Mouse (Mus musculus) embryonic fibroblast, embryonic 13.5 days (primary cell): ENCODE results near the gene Chpf2. TPM values are rescaled to one million over a fixed set of nuclear protein-coding genes. Genes with fewer than 3 reads are reported as not detected.

Experiments used
- H3K27ac ChIP-seq: 2 replicates; pipeline ENCODE4 v1.5.1; 2012; ENCODE audit warnings: low read length, control low read depth, inconsistent platforms; ENCODE audit not compliant: insufficient read depth
- H3K4me1 ChIP-seq: 2 replicates; pipeline ENCODE4 v1.6.1; 2011; ENCODE audit warnings: low read length; ENCODE audit not compliant: control insufficient read depth, insufficient read depth
- H3K4me3 ChIP-seq: 2 replicates; pipeline ENCODE4 v1.5.1; 2011; ENCODE audit warnings: mild to moderate bottlenecking, control low read depth, low read length; ENCODE audit not compliant: insufficient read depth
- CTCF ChIP-seq: IDR thresholded peaks from 2 replicates; pipeline ENCODE4 v1.5.1; 2011; ENCODE audit warnings: mild to moderate bottlenecking, control low read depth, low read length, moderate library complexity, borderline replicate concordance; ENCODE audit not compliant: insufficient read depth
- POLR2A ChIP-seq: IDR thresholded peaks from 2 replicates; pipeline ENCODE4 v1.6.1; 2011; ENCODE audit warnings: low read depth, mild to moderate bottlenecking, control low read depth, low read length, moderate library complexity
- polyA plus RNA-seq: library from polyadenylated mRNA; stranded (reverse); fragments of >200 nt; gene quantifications from 2 replicates; pipeline ENCODE4 v1.2.4, GENCODE M21; 2011; ENCODE audit warnings: low read depth; ENCODE audit not compliant: missing spikeins, insufficient read length

The Chpf2 gene
- polyA plus RNA-seq, 1 experiment: 45.5 TPM

GRCm38 (mm10) chr5:24556709-24557108, 29.8 kb upstream of the Chpf2 start, which contains the start of gene 4931409K22Rik:
4931409K22Rik (minus strand) TSS chr5:24556809.
- H3K4me1 ChIP-seq: no peaks in the 10 kb centered on the region
- TF ChIP-seq CTCF: no peak
- no peak for TF ChIP-seq POLR2A
- H3K27ac ChIP-seq: no peak within 1 kb of the TSS
- no peak within 1 kb of the TSS for H3K4me3 ChIP-seq

- TF ChIP-seq POLR2A (no peak), CTCF (no peak)
- Histone ChIP-seq H3K27ac (no peak overlapping the region), H3K4me3 (peak overlapping the region; percentile 78), H3K4me1 (peaks cover 6% of the 10 kb centered on the region; the same call in 1 of the 2 replicates)
Measured at GRCm38 (mm10) chr5:24575948-24576347, 10.6 kb upstream of the Chpf2 start.

- Histone ChIP-seq H3K4me1 (peaks cover 6% of the 10 kb centered on the region; the same call in 1 of the 2 replicates), H3K4me3 (peak overlapping the region; percentile 78), H3K27ac (no peak overlapping the region)
- TF ChIP-seq POLR2A (no peak), CTCF (no peak)
Measured at GRCm38 (mm10) chr5:24576801-24577182, 9.7 kb upstream of the Chpf2 start.

- Histone ChIP-seq H3K4me3 (peak within 1 kb of the TSS; percentile 78), H3K27ac (peak within 1 kb of the TSS; percentile 55), H3K4me1 (peaks cover 6% of the 10 kb centered on the region; the same call in 1 of the 2 replicates)
- TF ChIP-seq POLR2A (peak; percentile 99), CTCF (no peak)
Measured at GRCm38 (mm10) chr5:24577183-24577929, 9.2 kb upstream of the Chpf2 start, which contains the start of gene Abcf2. Abcf2 (minus strand) TSS chr5:24577467.

GRCm38 (mm10) chr5:24578109-24578963, 8.2 kb upstream of the Chpf2 start:
- Histone ChIP-seq H3K4me1 (peaks cover 6% of the 10 kb centered on the region; the same call in 1 of the 2 replicates), H3K4me3 (peak overlapping the region; percentile 76), H3K27ac (peak overlapping the region; percentile 55)
- no peak for TF ChIP-seq POLR2A
- TF ChIP-seq CTCF: no peak

- Histone ChIP-seq H3K4me1 (peaks cover 9% of the 10 kb centered on the region), H3K27ac (no peak overlapping the region), H3K4me3 (peak overlapping the region; percentile 86)
- TF ChIP-seq POLR2A (no peak), CTCF (no peak)
Measured at GRCm38 (mm10) chr5:24586106-24586505, 435 bp upstream of the Chpf2 start.

GRCm38 (mm10) chr5:24587200-24587577, 648 bp downstream of the Chpf2 start:
- H3K4me3 ChIP-seq: peak overlapping the region; percentile 86
- TF ChIP-seq CTCF (no peak), POLR2A (peak; percentile 31; the same call in 1 of the 2 replicates)
- H3K4me1 ChIP-seq: peaks cover 14% of the 10 kb centered on the region
- H3K27ac ChIP-seq: peak overlapping the region; percentile 70

- no peak for TF ChIP-seq CTCF
- TF ChIP-seq POLR2A: peak; percentile 26; the same call in 1 of the 2 replicates
- Histone ChIP-seq H3K27ac (no peak overlapping the region), H3K4me1 (peaks cover 14% of the 10 kb centered on the region), H3K4me3 (no peak overlapping the region)
Measured at GRCm38 (mm10) chr5:24589511-24590500, 3.3 kb downstream of the Chpf2 start.
